Mouse (Mus musculus): ENCODE data around the gene Polr2j. TPM values are rescaled to one million over a fixed set of nuclear protein-coding genes. Genes with fewer than 3 reads are reported as not detected.
A peak's percentile ranks its signal among the peaks of the same experiment; 100 is the strongest.
"Not testable (repeated sequence)": the region's sequence is repeated elsewhere in the genome, so short reads cannot be mapped to it uniquely, and the experiment has no call there.

The Polr2j gene
- total RNA-seq, 2 experiments from 2014 or later = 86.2 to 86.3 TPM

DNA sequence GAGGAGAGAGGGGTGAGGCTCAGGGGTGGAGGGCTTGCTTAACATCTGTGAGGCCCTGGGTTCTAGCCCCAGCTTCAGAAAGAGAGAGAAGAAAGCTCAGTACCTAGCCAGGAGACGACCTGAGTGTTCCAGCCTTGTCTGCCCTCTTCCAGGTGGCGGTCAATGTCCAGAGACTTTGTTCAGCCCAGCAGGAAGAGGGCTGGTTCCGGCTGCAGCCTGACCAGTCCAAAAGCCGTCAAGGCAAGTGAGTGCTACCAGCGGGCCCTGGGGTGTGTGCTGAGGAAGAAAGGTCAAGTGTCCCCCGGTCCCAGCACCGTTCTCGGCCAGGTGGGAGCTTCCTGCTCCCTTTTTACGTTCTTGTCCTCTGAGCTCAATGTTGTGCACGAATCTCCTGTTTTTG lies 17.9 kb upstream of the Polr2j start:
- intact Hi-C loops (cut with DNase I) = no loop called here
- DNase-seq (ENCODE audit: low spot score in 2 of 2) = no peak

GRCm38 (mm10) chr5:136102099-136102820 lies 14.2 kb upstream of the Polr2j start:
- peak; percentile 80 to 83 for DNase-seq (ENCODE audit: low spot score in 2 of 2)
- intact Hi-C loops (cut with DNase I) = no loop called here

- intact Hi-C loops (cut with DNase I) = no loop called here
- peak in 1 of 2 experiments; percentile 53 for DNase-seq (ENCODE audit: low spot score in 2 of 2)
These were observed 11.9 kb upstream of the Polr2j start for GRCm38 (mm10) chr5:136104511-136104910.

DNA sequence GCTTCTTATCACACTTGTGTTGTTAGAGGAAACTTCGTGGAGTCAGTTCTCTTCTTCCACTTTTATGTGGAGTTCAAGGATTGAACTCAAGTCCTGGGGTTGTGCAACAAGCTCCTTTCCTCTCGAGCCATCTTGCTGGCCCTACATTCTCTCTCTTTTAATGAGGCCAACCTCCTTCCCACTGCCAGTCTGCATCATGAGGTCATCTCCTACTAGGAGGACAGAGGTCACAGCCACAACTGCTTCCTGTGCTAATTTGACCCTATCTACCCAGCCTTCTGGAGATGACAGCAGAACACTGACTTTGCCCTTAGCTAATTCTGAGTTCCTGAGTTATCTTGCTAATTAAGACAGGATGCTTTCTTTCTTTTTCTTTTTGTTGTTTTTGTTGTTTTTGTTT lies 7.9 kb upstream of the Polr2j start:
- no peak for DNase-seq (ENCODE audit: low spot score in 2 of 2)
- intact Hi-C loops (cut with DNase I) = no loop called here

DNA sequence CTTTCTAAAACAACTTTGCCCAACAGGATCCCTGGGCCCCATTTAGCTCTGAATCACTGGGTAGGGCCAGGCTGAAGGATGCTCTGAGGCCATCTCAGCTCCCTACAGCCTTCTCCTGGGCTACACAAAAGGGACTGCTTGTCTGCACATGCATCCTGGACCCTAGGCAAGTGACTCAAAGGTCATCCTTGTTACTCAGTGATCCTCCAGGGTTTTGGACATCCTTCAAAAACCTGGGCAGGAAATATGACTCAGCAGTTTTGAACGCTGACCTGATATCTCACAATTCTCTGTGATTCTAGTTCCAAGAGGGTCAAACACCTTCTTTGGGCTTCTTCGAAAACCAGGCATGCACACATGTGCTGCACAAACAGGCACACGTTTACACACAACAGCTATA lies 7.4 kb upstream of the Polr2j start:
- intact Hi-C loops (cut with DNase I) = no loop called here
- DNase-seq (ENCODE audit: low spot score in 2 of 2) = no peak

- DNase-seq (ENCODE audit: low spot score in 2 of 2); intact Hi-C loops (cut with DNase I): not testable (repeated sequence)
These were observed 2.9 kb upstream of the Polr2j start for GRCm38 (mm10) chr5:136113546-136113945.

- DNase-seq (ENCODE audit: low spot score in 2 of 2) = no peak
- intact Hi-C loops (cut with DNase I) = loop anchor here (1.0 kb wide), 1 partner anchor 20 kb away; the partner anchor contains the start of genes Alkbh4 and Lrwd1
These were observed 317 bp downstream of the Polr2j start for GRCm38 (mm10) chr5:136116784-136117112.

- intact Hi-C loops (cut with DNase I) = no loop called here
- no peak for DNase-seq (ENCODE audit: low spot score in 2 of 2)
These were observed 5.7 kb downstream of the Polr2j start for GRCm38 (mm10) chr5:136122165-136122564.

- intact Hi-C loops (cut with DNase I) = loop anchor here (1.0 to 5.0 kb wide), 2 partner anchors 19 to 52 kb away; partner anchors contain the start of gene Polr2j
- peak; percentile 97 for DNase-seq (ENCODE audit: low spot score in 2 of 2)
These were observed 19.3 kb downstream of the Polr2j start, which contains the start of the genes Lrwd1 and Alkbh4 for GRCm38 (mm10) chr5:136135571-136136291. Lrwd1 (minus strand) TSS chr5:136136074. Alkbh4 (plus strand) TSS chr5:136136146.

DNA sequence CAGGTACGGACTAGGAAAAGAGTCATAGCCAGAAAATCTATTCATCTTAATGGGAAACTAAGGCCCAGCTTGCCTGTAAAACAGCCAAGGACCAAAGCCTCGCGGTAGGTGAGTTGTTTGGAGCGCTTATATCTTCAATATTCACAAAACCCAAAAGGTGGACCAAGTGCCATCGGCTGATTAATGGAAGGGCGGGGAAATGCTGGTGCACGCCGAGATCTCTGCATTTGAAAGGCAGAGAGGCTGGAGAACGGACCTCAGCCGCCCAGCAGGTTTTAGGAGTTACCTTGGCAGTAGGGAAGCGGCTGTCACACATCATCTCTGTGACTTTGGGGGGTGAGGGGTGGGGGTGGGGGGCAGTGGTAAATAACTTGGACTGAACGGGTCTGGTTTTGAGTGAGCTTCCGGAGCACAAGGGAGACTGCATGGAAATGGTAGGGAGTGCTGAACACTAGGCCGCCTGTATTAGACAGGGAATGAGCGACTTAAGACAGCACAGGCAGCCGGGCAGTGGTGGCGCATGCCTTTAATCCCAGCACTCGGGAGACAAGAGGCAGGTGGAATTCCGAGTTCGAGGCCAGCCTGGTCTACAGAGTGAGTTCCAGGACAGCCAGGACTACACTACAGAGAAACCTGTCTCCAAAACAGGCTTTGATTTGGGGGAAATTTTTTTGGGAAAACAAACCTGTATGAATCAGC lies 20.0 kb downstream of the Polr2j start:
- intact Hi-C loops (cut with DNase I) = loop anchor here (1.0 to 5.0 kb wide), 2 partner anchors 20 to 51 kb away; partner anchors contain the start of gene Polr2j
- DNase-seq (ENCODE audit: low spot score in 2 of 2) = no peak

DNA sequence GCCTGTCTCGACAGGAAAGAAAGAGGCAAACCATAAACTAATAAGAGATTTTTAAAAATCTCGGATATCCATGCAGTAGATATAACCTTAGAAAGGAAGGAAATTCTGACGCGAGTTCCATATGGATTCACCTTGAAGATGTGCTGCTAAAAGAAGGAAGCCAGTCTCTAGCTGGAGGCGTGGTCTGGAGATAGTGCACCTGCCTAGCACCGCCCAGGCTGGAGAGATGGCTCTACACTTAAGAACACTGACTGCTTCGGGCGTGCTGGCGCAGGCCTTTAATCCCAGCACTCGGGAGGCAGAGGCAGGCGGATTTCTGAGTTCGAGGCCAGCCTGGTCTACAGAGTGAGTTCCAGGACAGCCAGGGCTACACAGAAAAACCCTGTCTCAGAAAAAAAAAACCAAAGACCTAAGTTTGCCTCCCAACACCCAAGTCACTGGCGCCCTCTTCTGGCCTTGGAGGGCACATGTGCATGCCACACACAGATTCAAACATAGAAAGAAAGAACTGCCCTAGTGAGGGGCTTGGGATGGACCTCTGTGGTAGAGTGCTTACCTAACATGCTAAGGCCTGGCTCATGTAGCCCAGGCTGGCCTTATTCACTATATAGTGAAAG lies 21.3 kb downstream of the Polr2j start:
- intact Hi-C loops (cut with DNase I) = loop anchor here (5.0 kb wide), 1 partner anchor 50 kb away; no protein-coding TSS in a partner anchor
- no peak for DNase-seq (ENCODE audit: low spot score in 2 of 2)

DNA sequence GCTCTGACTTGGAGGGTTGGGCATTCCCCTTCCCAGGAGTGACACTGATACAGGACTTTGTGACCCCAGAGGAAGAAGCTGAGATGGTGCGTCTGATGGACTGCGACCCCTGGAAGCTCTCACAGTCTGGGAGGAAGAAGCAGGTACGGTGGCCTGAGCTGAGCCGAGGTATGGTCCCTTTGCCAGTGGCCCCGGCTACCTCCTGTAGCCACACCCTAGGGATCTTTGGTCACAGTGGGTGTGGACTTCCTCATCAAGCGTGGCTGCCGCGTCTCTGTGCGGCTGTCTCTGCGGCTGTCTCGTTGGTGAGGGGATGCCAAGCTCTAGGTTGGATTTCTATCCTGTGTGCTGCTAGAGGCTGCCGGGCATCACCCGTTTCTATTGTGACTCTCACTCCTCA lies 23.0 kb downstream of the Polr2j start:
- DNase-seq (ENCODE audit: low spot score in 2 of 2) = no peak
- intact Hi-C loops (cut with DNase I) = loop anchor here (5.0 kb wide), 1 partner anchor 48 kb away; no protein-coding TSS in a partner anchor

- DNase-seq (ENCODE audit: low spot score in 2 of 2) = peak in 1 of 2 experiments; percentile 40
- intact Hi-C loops (cut with DNase I) = no loop called here
These were observed 23.6 kb downstream of the Polr2j start for GRCm38 (mm10) chr5:136140057-136140482.

DNA sequence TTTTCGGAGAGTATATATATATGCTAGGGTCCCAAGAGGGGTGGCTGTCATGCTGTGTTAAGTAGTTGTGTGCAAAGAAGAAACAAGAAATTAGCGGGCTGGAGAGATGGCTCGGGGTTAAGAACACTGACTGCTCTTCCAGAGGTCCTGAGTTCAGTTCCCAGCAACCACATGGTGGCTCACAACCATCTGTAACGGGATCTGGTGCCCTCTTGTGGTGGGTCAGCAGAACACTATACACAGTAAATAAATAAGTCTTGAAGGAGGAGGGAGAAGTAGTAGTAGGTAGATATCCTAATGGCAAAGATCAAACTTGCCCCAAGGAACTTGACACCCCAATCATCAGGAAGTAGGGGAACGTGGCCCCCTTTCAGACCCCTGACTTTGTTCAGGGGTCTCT lies 26.3 kb downstream of the Polr2j start:
- intact Hi-C loops (cut with DNase I) = no loop called here
- no peak for DNase-seq (ENCODE audit: low spot score in 2 of 2)

- DNase-seq (ENCODE audit: low spot score in 2 of 2) = no peak
- intact Hi-C loops (cut with DNase I) = no loop called here
These were observed 26.8 kb downstream of the Polr2j start for GRCm38 (mm10) chr5:136143161-136143755.

DNA sequence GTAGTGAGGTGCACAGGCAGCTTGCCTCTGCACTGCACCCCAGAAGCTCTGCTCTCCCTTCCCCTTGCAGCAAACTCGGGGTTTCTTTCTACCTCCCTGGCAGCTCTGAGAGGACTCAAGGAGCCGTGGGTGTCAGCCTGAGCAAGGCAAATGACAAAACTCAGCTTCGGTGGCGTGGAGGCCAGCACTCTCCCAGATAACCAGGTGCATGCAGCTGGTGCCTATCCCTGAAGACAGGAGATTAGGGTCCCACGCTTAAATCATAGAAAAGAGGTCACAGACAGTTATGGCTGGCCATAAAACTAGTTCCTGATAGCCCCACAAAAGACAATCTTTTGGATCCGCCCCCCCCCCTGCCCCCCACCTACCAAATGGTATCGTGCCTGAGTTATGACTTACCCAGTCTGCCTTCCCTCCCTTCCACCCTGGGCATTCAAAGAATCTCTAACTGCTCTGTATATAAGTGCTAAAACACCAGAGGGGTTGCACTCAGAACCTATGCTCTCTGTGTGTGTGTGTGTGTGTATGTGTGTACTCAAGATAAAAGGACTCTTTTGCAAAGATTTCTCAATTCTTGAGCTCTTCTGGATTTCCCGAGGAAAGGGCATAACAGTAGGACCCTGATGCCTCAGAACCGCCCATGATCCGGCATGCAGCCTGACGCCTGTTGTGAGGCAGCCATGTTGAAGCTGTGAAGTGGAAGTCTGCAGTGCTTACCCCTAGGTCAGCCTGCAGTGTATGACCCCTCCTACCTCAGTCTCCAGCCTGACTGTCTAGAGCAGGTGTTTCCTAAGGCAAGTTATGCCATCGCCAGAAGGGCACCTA lies 28.4 kb downstream of the Polr2j start:
- DNase-seq (ENCODE audit: low spot score in 2 of 2) = no peak
- intact Hi-C loops (cut with DNase I) = no loop called here

- DNase-seq (ENCODE audit: low spot score in 2 of 2) = no peak
- intact Hi-C loops (cut with DNase I) = no loop called here
These were observed 30.5 kb downstream of the Polr2j start for GRCm38 (mm10) chr5:136146936-136147335.

GRCm38 (mm10) chr5:136147704-136148103 lies 31.3 kb downstream of the Polr2j start:
- intact Hi-C loops (cut with DNase I) = no loop called here
- no peak for DNase-seq (ENCODE audit: low spot score in 2 of 2)
